Mouse (Mus musculus): ENCODE results near the gene Eya3. TPM values are rescaled to one million over a fixed set of nuclear protein-coding genes. Genes with fewer than 3 reads are reported as not detected.
"Not testable (repeated sequence)": the region's sequence is repeated elsewhere in the genome, so short reads cannot be mapped to it uniquely, and the experiment has no call there.

Gene Eya3
- polyA plus RNA-seq, 1 experiment, result 24.4 TPM

- DNase-seq (ENCODE audit: extremely low spot score in 1 of 2, low spot score in 1 of 2), result no peak
These were observed 97.1 kb downstream of the Eya3 start for GRCm38 (mm10) chr4:132735894-132736293.

GRCm38 (mm10) chr4:132737154-132737553 lies 98.4 kb downstream of the Eya3 start:
- DNase-seq (ENCODE audit: extremely low spot score in 1 of 2, low spot score in 1 of 2), result not testable (repeated sequence)

- DNase-seq (ENCODE audit: extremely low spot score in 1 of 2, low spot score in 1 of 2), result no peak
These were observed 102.7 kb downstream of the Eya3 start for GRCm38 (mm10) chr4:132741491-132741890.

- DNase-seq (ENCODE audit: extremely low spot score in 1 of 2, low spot score in 1 of 2), result peak; percentile 56 to 68
These were observed 105.5 kb downstream of the Eya3 start for GRCm38 (mm10) chr4:132743992-132744911.

GRCm38 (mm10) chr4:132746911-132747517 lies 108.2 kb downstream of the Eya3 start:
- DNase-seq (ENCODE audit: extremely low spot score in 1 of 2, low spot score in 1 of 2), result no peak

GRCm38 (mm10) chr4:132747664-132748259 lies 109.0 kb downstream of the Eya3 start:
- DNase-seq (ENCODE audit: extremely low spot score in 1 of 2, low spot score in 1 of 2), result no peak

GRCm38 (mm10) chr4:132748778-132749177 lies 110.0 kb downstream of the Eya3 start:
- no peak for DNase-seq (ENCODE audit: extremely low spot score in 1 of 2, low spot score in 1 of 2)

- DNase-seq (ENCODE audit: extremely low spot score in 1 of 2, low spot score in 1 of 2), result no peak
These were observed 110.6 kb downstream of the Eya3 start for GRCm38 (mm10) chr4:132749258-132749982.

- DNase-seq (ENCODE audit: extremely low spot score in 1 of 2, low spot score in 1 of 2), result no peak
These were observed 114.2 kb downstream of the Eya3 start for GRCm38 (mm10) chr4:132752992-132753391.

- peak; percentile 64 to 82 for DNase-seq (ENCODE audit: extremely low spot score in 1 of 2, low spot score in 1 of 2)
These were observed 118.2 kb downstream of the Eya3 start, which contains the start of gene Smpdl3b for GRCm38 (mm10) chr4:132756974-132757373. TSS of gene Smpdl3b (minus strand) at chr4:132757252.

- peak in 1 of 2 experiments; percentile 69 for DNase-seq (ENCODE audit: extremely low spot score in 1 of 2, low spot score in 1 of 2)
These were observed 119.0 kb downstream of the Eya3 start for GRCm38 (mm10) chr4:132757633-132758351.

- DNase-seq (ENCODE audit: extremely low spot score in 1 of 2, low spot score in 1 of 2), result no peak
These were observed 121.5 kb downstream of the Eya3 start for GRCm38 (mm10) chr4:132760296-132760695.

- no peak for DNase-seq (ENCODE audit: extremely low spot score in 1 of 2, low spot score in 1 of 2)
These were observed 123.8 kb downstream of the Eya3 start for GRCm38 (mm10) chr4:132762602-132763001.

- DNase-seq (ENCODE audit: extremely low spot score in 1 of 2, low spot score in 1 of 2), result not testable (repeated sequence)
These were observed 124.3 kb downstream of the Eya3 start for GRCm38 (mm10) chr4:132763125-132763524.

GRCm38 (mm10) chr4:132767914-132768876 lies 129.4 kb downstream of the Eya3 start, which contains the start of gene Rpa2:
TSS of gene Rpa2 (plus strand) at chr4:132768332.
- DNase-seq (ENCODE audit: extremely low spot score in 1 of 2, low spot score in 1 of 2), result peak; percentile 99 to 100

GRCm38 (mm10) chr4:132771776-132772175 lies 133.0 kb downstream of the Eya3 start:
- no peak for DNase-seq (ENCODE audit: extremely low spot score in 1 of 2, low spot score in 1 of 2)
